Mouse (Mus musculus) lung, postnatal 0 days (tissue): ENCODE results near the gene Zmat5.
"Not testable (repeated sequence)": the region's sequence is repeated elsewhere in the genome, so short reads cannot be mapped to it uniquely, and the experiment has no call there.

Experiments
- CTCF ChIP-seq: IDR thresholded peaks from 2 replicates; pipeline ENCODE4 v1.5.1; 2016; ENCODE audit warnings: antibody characterized with exemption, mild to moderate bottlenecking
- EP300 ChIP-seq: IDR thresholded peaks from 2 replicates; pipeline ENCODE4 v1.6.1; 2016; ENCODE audit warnings: antibody characterized with exemption, mild to moderate bottlenecking, control low read depth

DNA sequence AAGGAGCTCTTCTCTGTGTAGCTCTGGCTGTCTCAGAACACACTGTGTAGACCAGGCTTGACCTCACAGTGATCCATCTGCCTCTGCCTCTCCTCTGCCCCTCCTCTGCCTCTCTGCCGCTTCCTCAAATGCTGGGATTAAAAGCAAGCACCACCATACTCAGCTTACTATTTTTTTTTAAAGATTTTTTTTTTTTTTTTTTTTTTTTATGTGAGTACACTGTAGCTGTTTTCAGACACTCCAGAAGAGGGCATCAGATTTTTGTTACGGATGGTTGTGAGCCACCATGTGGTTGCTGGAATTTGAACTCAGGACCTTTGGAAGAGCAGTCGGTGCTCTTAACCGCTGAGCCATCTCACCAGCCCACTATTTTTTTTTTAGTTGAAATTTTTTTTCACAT lies 5.7 kb downstream of the Zmat5 start:
- TF ChIP-seq EP300, CTCF: not testable (repeated sequence)
